In genomic region chr13:58840731-58841359, GRCm38 (mm10) we compare ENCODE assay signal across 8 mouse cellular contexts. TPM values are rescaled to one million over a fixed set of nuclear protein-coding genes. Genes with fewer than 3 reads are reported as not detected.
DNase-seq lines count a peak whose midpoint lies in the region; ATAC-seq and TF ChIP-seq lines count a peak whose summit lies in the region.

No protein-coding gene starts in this region.

- no peak overlapping the region for H3K4me2 ChIP-seq in forebrain, embryonic 14.5 days (ENCODE audit: low read length)
- no peak overlapping the region for H3K4me2 ChIP-seq in hindbrain, embryonic 15.5 days
- H3K4me2 ChIP-seq in lung, postnatal 0 days (replicated peaks; ENCODE audit: low read depth, low read length) = no peak overlapping the region

- TF ChIP-seq CTCF in left cerebral cortex, adult 2 months (IDR thresholded peaks at IDR 0.05) = no peak
- no peak for TF ChIP-seq CTCF in lung, postnatal 0 days (IDR thresholded peaks at IDR 0.05)

- H3K4me1 ChIP-seq in forebrain, embryonic 14.5 days (ENCODE audit: control insufficient read depth, insufficient read depth, low read length) = peaks cover 7% of the 10 kb centered on the region; the same call in 1 of the 2 replicates
- peaks cover 20% of the 10 kb centered on the region for H3K4me1 ChIP-seq in hindbrain, embryonic 15.5 days (replicated peaks)
- H3K4me1 ChIP-seq in lung, postnatal 0 days (ENCODE audit: insufficient read depth, low read depth, low read length) = no peaks in the 10 kb centered on the region

- TF ChIP-seq EP300 in lung, postnatal 0 days (IDR thresholded peaks at IDR 0.05) = no peak

- H3K27ac ChIP-seq in left cerebral cortex, adult 2 months = peak overlapping the region; percentile 26; the same call in 1 of the 2 replicates
- no peak overlapping the region for H3K27ac ChIP-seq in forebrain, embryonic 14.5 days (ENCODE audit: low read depth, low read length)
- 0 out of 2 replicates have a peak overlapping the region, but pooled peaks have one; percentile 20 for H3K27ac ChIP-seq in hindbrain, embryonic 15.5 days (replicated peaks)
- no peak overlapping the region for H3K27ac ChIP-seq in lung, postnatal 0 days (ENCODE audit: low read length)

- peaks cover 16% of the 10 kb centered on the region; the same call in 1 of the 2 replicates for H3K36me3 ChIP-seq in forebrain, embryonic 14.5 days (ENCODE audit: control insufficient read depth, insufficient read depth, low read length)
- 0 out of 2 replicates have a peak, but pooled peaks cover 4% of the 10 kb centered on the region for H3K36me3 ChIP-seq in hindbrain, embryonic 15.5 days
- no peaks in the 10 kb centered on the region for H3K36me3 ChIP-seq in lung, postnatal 0 days (ENCODE audit: insufficient read depth, low read length)

- ATAC-seq in forebrain, embryonic 14.5 days = peak; percentile 80; the same call in 1 of the 2 replicates
- peak; percentile 84; the same call in 1 of the 2 replicates for ATAC-seq in hindbrain, embryonic 15.5 days (ENCODE audit: low FRiP score, low read depth)
- ATAC-seq in lung, postnatal 0 days = peak; percentile 53
- no peak for ATAC-seq in monocyte, adult 5-6 weeks (replicated peaks; ENCODE audit: insufficient number of reproducible peaks, low FRiP score, low TSS enrichment, poor library complexity, severe bottlenecking)

- intact Hi-C loops in left cerebral cortex, adult 2 months (cut with DNase I) = no loop called here
- intact Hi-C loops in left cerebral cortex, postnatal 36 days (cut with DNase I) = no loop called here

- H3K9ac ChIP-seq in forebrain, embryonic 14.5 days (ENCODE audit: low read length) = no peak overlapping the region
- no peak overlapping the region for H3K9ac ChIP-seq in hindbrain, embryonic 15.5 days
- no peak overlapping the region for H3K9ac ChIP-seq in lung, postnatal 0 days (replicated peaks; ENCODE audit: low read depth)

- no peaks in the 10 kb centered on the region for H3K27me3 ChIP-seq in forebrain, embryonic 14.5 days (replicated peaks; ENCODE audit: control insufficient read depth, insufficient read depth, low read length)
- H3K27me3 ChIP-seq in hindbrain, embryonic 15.5 days = no peaks in the 10 kb centered on the region
- no peaks in the 10 kb centered on the region for H3K27me3 ChIP-seq in lung, postnatal 0 days (replicated peaks; ENCODE audit: insufficient read depth, low read length)

- WGBS in forebrain, embryonic 14.5 days = 18% methylated on average over 7 of the region's 7 CpGs
- 36% methylated on average over 6 of the region's 7 CpGs for WGBS in hindbrain, embryonic 15.5 days
- WGBS in lung, postnatal 0 days = 22% methylated on average over 7 of the region's 7 CpGs

- H3K9me3 ChIP-seq in forebrain, embryonic 14.5 days (replicated peaks; ENCODE audit: control insufficient read depth, low read length) = no peaks in the 10 kb centered on the region
- no peaks in the 10 kb centered on the region for H3K9me3 ChIP-seq in hindbrain, embryonic 15.5 days
- H3K9me3 ChIP-seq in lung, postnatal 0 days (ENCODE audit: low read length) = no peaks in the 10 kb centered on the region

- no peak for DNase-seq in left cerebral cortex, adult 2 months (ENCODE audit: extremely low spot score in 1 of 2, low spot score in 2 of 2)
- no peak for DNase-seq in left cerebral cortex, postnatal 36 days (ENCODE audit: low spot score in 2 of 2)
- DNase-seq in forebrain, embryonic 14.5 days (ENCODE audit: low spot score) = peak; percentile 74
- peak; percentile 33 for DNase-seq in lung, postnatal 0 days (ENCODE audit: low spot score)
- no peak for DNase-seq in right cerebral cortex, postnatal 25 days
- no peak for DNase-seq in thymus, postnatal 25 days

- H3K4me3 ChIP-seq in left cerebral cortex, adult 2 months = no peak overlapping the region
- H3K4me3 ChIP-seq in forebrain, embryonic 14.5 days (ENCODE audit: low read depth, low read length) = no peak overlapping the region
- H3K4me3 ChIP-seq in hindbrain, embryonic 15.5 days = no peak overlapping the region
- no peak overlapping the region for H3K4me3 ChIP-seq in lung, postnatal 0 days (ENCODE audit: low read depth, low read length)

RNA-seq across cellular contexts. Expression of gene Ntrk2, which starts 34.5 kb away (rescaled TPM):
- total RNA-seq in left cerebral cortex, adult 2 months (2021) = 100 to 1,000 TPM; 425 to 426 TPM
- 100 to 1,000 TPM; 357 to 404 TPM for total RNA-seq in left cerebral cortex, postnatal 36 days (2021)
- polyA plus RNA-seq in forebrain, embryonic 14.5 days (2014; fragmentation: Nextera tagmentation; extraction: Ambion mirVana) = 49.9 and 66.7 TPM in 2 replicates
- polyA plus RNA-seq in hindbrain, embryonic 15.5 days (2015; fragmentation: Nextera tagmentation; extraction: Ambion mirVana) = 115 and 127 TPM in 2 replicates
- polyA plus RNA-seq in lung, postnatal 0 days (2015; fragmentation: Nextera tagmentation; extraction: Ambion mirVana) = 2.9 and 3.3 TPM in 2 replicates
- not detected in 3 replicates for total RNA-seq in monocyte, adult 5-6 weeks (2017)

Comparison
In these comparisons a context has a peak if more than half of its experiments do, and no peak if none do; other contexts are left out.
1. DNase-seq: peak in forebrain, embryonic 14.5 days (single experiment) and lung, postnatal 0 days (single experiment); none in left cerebral cortex, adult 2 months (0 of 2), left cerebral cortex, postnatal 36 days (0 of 2), right cerebral cortex, postnatal 25 days (single experiment) and thymus, postnatal 25 days (single experiment).
2. H3K27ac ChIP-seq: peak in left cerebral cortex, adult 2 months (single experiment) and hindbrain, embryonic 15.5 days (single experiment); none in forebrain, embryonic 14.5 days (single experiment) and lung, postnatal 0 days (single experiment).
3. RNA of gene Ntrk2, which starts 34.5 kb away (total RNA-seq): 425 to 426 TPM in left cerebral cortex, adult 2 months and 357 to 404 TPM in left cerebral cortex, postnatal 36 days; not detected in monocyte, adult 5-6 weeks; every median in the first group is over 100 times any median in the second.